Mouse (Mus musculus): Measurements from ENCODE around the gene Hormad1. TPM values are rescaled to one million over a fixed set of nuclear protein-coding genes. Genes with fewer than 3 reads are reported as not detected.
A peak's percentile ranks its signal among the peaks of the same experiment; 100 is the strongest.

The Hormad1 gene
- polyA plus RNA-seq, 2 experiments, result not detected

DNA sequence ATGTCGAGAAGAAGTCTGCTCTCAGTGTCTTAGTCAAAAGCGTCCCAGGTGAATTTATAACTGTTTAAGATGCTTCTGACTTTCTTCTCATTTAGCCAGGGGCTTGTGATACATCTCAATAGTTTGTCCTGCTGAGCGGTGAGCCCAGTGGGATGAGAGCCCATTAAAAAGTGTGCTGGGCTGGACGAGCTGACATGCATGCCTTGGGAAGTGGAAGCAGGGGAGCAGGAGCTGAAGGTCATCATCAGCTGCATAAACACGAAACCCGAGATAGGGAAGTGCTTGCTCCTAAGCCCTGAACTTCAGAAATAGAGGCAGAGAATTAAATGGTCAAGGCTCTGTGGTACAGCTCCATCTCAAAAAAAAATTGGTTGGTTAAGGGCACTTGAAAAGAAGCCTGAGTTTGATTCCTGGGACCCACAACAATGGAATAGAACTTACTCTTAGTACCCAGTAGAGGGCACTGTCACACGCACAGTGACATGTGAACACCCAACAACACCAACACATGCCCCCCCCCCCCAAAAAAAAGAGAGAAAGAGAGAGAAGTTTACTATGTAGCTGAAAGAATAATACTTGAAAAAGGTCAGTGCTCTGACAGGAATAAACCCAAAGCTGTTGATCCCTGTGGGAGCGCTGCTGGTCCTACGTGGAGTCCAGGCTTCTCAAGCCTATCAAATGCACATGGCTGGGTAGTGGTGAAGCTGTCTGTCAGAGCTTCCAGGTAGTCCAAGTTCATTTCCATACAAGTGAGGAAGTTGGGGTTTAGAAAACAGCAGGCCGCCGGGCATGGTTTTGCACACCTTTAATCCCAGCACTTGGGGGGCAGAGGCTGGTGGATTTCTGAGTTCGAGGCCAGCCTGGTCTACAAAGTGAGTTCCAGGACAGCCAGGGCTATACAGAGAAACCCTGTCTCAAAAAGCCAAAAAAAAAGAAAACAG lies 73.4 kb downstream of the Hormad1 start:
- 75% methylated on average over 12 of the region's 12 CpGs for WGBS
- Histone ChIP-seq H3K4me1 (ENCODE audit: control insufficient read depth, insufficient read depth, low read length) (no peaks in the 10 kb centered on the region), H3K4me3 (replicated peaks; ENCODE audit: low read length) (no peak overlapping the region), H3K27ac (replicated peaks; ENCODE audit: low read depth, low read length) (no peak overlapping the region), H3K36me3 (ENCODE audit: control insufficient read depth, insufficient read depth, low read length) (peaks cover 94% of the 10 kb centered on the region), H3K27me3 (ENCODE audit: control insufficient read depth, insufficient read depth, low read length) (no peaks in the 10 kb centered on the region), H3K9me3 (ENCODE audit: control insufficient read depth, low read length) (no peaks in the 10 kb centered on the region), H3K4me2 (replicated peaks; ENCODE audit: low read depth, low read length, severe bottlenecking) (no peak overlapping the region), H3K9ac (ENCODE audit: low read depth, low read length, severe bottlenecking) (no peak overlapping the region)
- TF ChIP-seq POLR2A (IDR thresholded peaks at IDR 0.05; ENCODE audit: borderline replicate concordance, extremely low read depth, insufficient read depth, insufficient read length), result no peak
- DNase-seq (ENCODE audit: low spot score) (peak; percentile 34), ATAC-seq (ENCODE audit: low FRiP score, low read depth) (no peak)

DNA sequence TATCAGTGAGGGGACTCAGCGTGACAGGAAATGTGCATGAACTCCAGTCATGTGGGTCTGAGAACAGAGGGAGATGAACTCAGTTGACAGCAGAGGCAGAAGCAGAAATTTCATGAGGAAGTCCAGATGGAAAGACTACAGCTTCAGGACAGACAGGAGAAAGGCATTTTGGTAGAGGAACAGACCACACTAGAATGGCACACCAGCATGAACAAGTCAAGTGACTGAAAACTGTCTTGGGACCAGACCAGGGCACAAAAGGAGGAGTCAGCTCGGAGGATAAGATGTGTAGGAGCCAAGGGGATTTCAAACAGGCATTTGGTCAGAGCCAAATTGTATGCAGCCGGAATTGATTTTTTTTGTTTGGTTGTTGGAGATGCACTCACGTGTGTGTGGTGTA lies 76.2 kb downstream of the Hormad1 start:
- H3K9ac ChIP-seq (ENCODE audit: low read depth, low read length, severe bottlenecking), result no peak overlapping the region
- H3K4me2 ChIP-seq (replicated peaks; ENCODE audit: low read depth, low read length, severe bottlenecking), result no peak overlapping the region
- no peak overlapping the region for H3K27ac ChIP-seq (replicated peaks; ENCODE audit: low read depth, low read length)
- DNase-seq (ENCODE audit: low spot score), result no peak
- H3K9me3 ChIP-seq (ENCODE audit: control insufficient read depth, low read length), result no peaks in the 10 kb centered on the region
- H3K27me3 ChIP-seq (ENCODE audit: control insufficient read depth, insufficient read depth, low read length), result no peaks in the 10 kb centered on the region
- peaks cover 75% of the 10 kb centered on the region for H3K36me3 ChIP-seq (ENCODE audit: control insufficient read depth, insufficient read depth, low read length)
- WGBS, result 75% methylated on average over 4 of the region's 4 CpGs
- no peak for ATAC-seq (ENCODE audit: low FRiP score, low read depth)
- H3K4me3 ChIP-seq (replicated peaks; ENCODE audit: low read length), result no peak overlapping the region
- H3K4me1 ChIP-seq (ENCODE audit: control insufficient read depth, insufficient read depth, low read length), result no peaks in the 10 kb centered on the region
- no peak for TF ChIP-seq POLR2A (IDR thresholded peaks at IDR 0.05; ENCODE audit: borderline replicate concordance, extremely low read depth, insufficient read depth, insufficient read length)

DNA sequence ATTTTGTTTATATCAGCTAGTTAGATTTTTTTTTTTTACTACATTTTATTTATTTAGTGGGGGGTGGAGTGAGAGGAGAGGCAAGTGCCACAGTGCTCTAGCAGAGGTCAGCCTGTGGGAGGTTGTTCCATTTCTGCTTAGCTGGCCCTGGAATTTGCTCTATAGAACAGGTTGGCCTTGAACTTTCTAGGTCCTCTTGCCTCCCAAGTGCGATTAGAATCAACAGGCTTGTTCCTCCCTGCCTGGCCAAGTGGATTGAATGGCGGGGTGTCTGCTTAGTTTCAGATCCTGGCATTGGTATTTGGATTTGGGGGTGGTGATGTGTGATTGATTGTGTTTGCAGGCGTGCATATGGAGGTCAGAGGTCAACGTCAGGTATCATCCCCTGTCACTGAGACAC lies 76.6 kb downstream of the Hormad1 start:
- Histone ChIP-seq H3K9me3 (ENCODE audit: control insufficient read depth, low read length) (no peaks in the 10 kb centered on the region), H3K4me3 (replicated peaks; ENCODE audit: low read length) (no peak overlapping the region), H3K4me1 (ENCODE audit: control insufficient read depth, insufficient read depth, low read length) (no peaks in the 10 kb centered on the region), H3K27ac (replicated peaks; ENCODE audit: low read depth, low read length) (no peak overlapping the region), H3K36me3 (ENCODE audit: control insufficient read depth, insufficient read depth, low read length) (peaks cover 70% of the 10 kb centered on the region), H3K9ac (ENCODE audit: low read depth, low read length, severe bottlenecking) (no peak overlapping the region), H3K4me2 (replicated peaks; ENCODE audit: low read depth, low read length, severe bottlenecking) (no peak overlapping the region), H3K27me3 (ENCODE audit: control insufficient read depth, insufficient read depth, low read length) (no peaks in the 10 kb centered on the region)
- ATAC-seq (ENCODE audit: low FRiP score, low read depth) (no peak), DNase-seq (ENCODE audit: low spot score) (no peak)
- no peak for TF ChIP-seq POLR2A (IDR thresholded peaks at IDR 0.05; ENCODE audit: borderline replicate concordance, extremely low read depth, insufficient read depth, insufficient read length)
- 79% methylated on average over 4 of the region's 4 CpGs for WGBS

Other genes starting within 250 kb of the Hormad1 start
- 183 TPM in 2 replicates for gene Cers2, start 244.9 kb upstream of the Hormad1 start, polyA plus RNA-seq (2012; rRNA removed)
- gene Cers2, start 244.9 kb upstream of the Hormad1 start, polyA plus RNA-seq (2014; fragmentation: Nextera tagmentation; extraction: Ambion mirVana), result 140 and 155 TPM in 2 replicates
- 56.2 and 57.9 TPM in 2 replicates for gene Setdb1, start 202.5 kb upstream of the Hormad1 start, polyA plus RNA-seq (2012; rRNA removed)
- gene Setdb1, start 202.5 kb upstream of the Hormad1 start, polyA plus RNA-seq (2014; fragmentation: Nextera tagmentation; extraction: Ambion mirVana), result 44.2 and 51.7 TPM in 2 replicates
- 0.18 TPM in 1 of 2 replicates, not detected in the other for gene 4930558C23Rik, start 156.8 kb upstream of the Hormad1 start, polyA plus RNA-seq (2012; rRNA removed)
- not detected in 2 replicates for gene 4930558C23Rik, start 156.8 kb upstream of the Hormad1 start, polyA plus RNA-seq (2014; fragmentation: Nextera tagmentation; extraction: Ambion mirVana)
- gene Arnt, start 125.3 kb upstream of the Hormad1 start, polyA plus RNA-seq (2012; rRNA removed), result 57.1 and 70.3 TPM in 2 replicates
- gene Arnt, start 125.3 kb upstream of the Hormad1 start, polyA plus RNA-seq (2014; fragmentation: Nextera tagmentation; extraction: Ambion mirVana), result 37.9 and 44.8 TPM in 2 replicates
- 53.2 and 65.1 TPM in 2 replicates for gene Ctsk, start 60.4 kb upstream of the Hormad1 start, polyA plus RNA-seq (2012; rRNA removed)
- gene Ctsk, start 60.4 kb upstream of the Hormad1 start, polyA plus RNA-seq (2014; fragmentation: Nextera tagmentation; extraction: Ambion mirVana), result 82.1 and 103 TPM in 2 replicates
- gene Ctss, start 32.9 kb upstream of the Hormad1 start, polyA plus RNA-seq (2012; rRNA removed), result 10.9 and 14.2 TPM in 2 replicates
- 23.6 and 24.3 TPM in 2 replicates for gene Ctss, start 32.9 kb upstream of the Hormad1 start, polyA plus RNA-seq (2014; fragmentation: Nextera tagmentation; extraction: Ambion mirVana)
- gene Golph3l, start 29.3 kb downstream of the Hormad1 start, polyA plus RNA-seq (2012; rRNA removed), result 19.0 and 23.8 TPM in 2 replicates
- gene Golph3l, start 29.3 kb downstream of the Hormad1 start, polyA plus RNA-seq (2014; fragmentation: Nextera tagmentation; extraction: Ambion mirVana), result 32.2 and 34.7 TPM in 2 replicates
- gene Ensa, start 65.3 kb downstream of the Hormad1 start, polyA plus RNA-seq (2012; rRNA removed), result 32.6 and 43.4 TPM in 2 replicates
- 67.8 and 74.7 TPM in 2 replicates for gene Ensa, start 65.3 kb downstream of the Hormad1 start, polyA plus RNA-seq (2014; fragmentation: Nextera tagmentation; extraction: Ambion mirVana)
- gene Mcl1, start 99.1 kb downstream of the Hormad1 start, polyA plus RNA-seq (2012; rRNA removed), result 64.5 and 72.1 TPM in 2 replicates
- gene Mcl1, start 99.1 kb downstream of the Hormad1 start, polyA plus RNA-seq (2014; fragmentation: Nextera tagmentation; extraction: Ambion mirVana), result 67.8 and 73.5 TPM in 2 replicates
- 3.3 and 3.6 TPM in 2 replicates for gene Adamtsl4, start 128.2 kb downstream of the Hormad1 start, polyA plus RNA-seq (2012; rRNA removed)
- gene Adamtsl4, start 128.2 kb downstream of the Hormad1 start, polyA plus RNA-seq (2014; fragmentation: Nextera tagmentation; extraction: Ambion mirVana), result 2.8 and 3.4 TPM in 2 replicates
- gene Ecm1, start 179.9 kb downstream of the Hormad1 start, polyA plus RNA-seq (2012; rRNA removed), result 16.2 and 21.9 TPM in 2 replicates
- gene Ecm1, start 179.9 kb downstream of the Hormad1 start, polyA plus RNA-seq (2014; fragmentation: Nextera tagmentation; extraction: Ambion mirVana), result 11.8 and 12.5 TPM in 2 replicates
- 38.4 and 40.9 TPM in 2 replicates for gene Tars2, start 200.5 kb downstream of the Hormad1 start, polyA plus RNA-seq (2012; rRNA removed)
- 39.6 and 40.3 TPM in 2 replicates for gene Tars2, start 200.5 kb downstream of the Hormad1 start, polyA plus RNA-seq (2014; fragmentation: Nextera tagmentation; extraction: Ambion mirVana)